18 mouse cellular contexts compared by ENCODE assay signal in the genomic region with DNA sequence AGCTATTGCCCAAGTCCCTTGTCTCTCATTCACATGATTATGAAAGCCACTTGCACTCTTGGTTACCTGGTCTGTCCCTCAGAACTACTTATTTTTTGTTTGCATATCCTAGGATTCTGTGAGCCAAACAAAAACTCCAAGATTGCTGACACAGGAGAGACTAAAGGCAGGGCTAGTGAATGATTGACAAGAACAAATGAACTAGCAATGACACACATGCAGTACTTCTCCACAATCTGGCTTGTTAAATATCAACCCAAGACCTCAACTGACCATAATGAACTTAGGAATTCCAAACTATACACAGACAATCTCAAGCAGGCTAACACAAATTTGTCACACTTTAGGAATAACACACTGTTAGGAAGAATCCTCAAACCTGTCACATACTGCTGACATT. TPM values are rescaled to one million over a fixed set of nuclear protein-coding genes. Genes with fewer than 3 reads are reported as not detected.
DNase-seq lines count a peak whose midpoint lies in the region; ATAC-seq and TF ChIP-seq lines count a peak whose summit lies in the region.
"Had no signal": no experiment of that assay in that cellular context is flagged by ENCODE, and none has a peak within 500 bp of the region (broad histone marks: within the 10 kb centered on the region; RNA-seq: fewer than 3 reads in every experiment).

No protein-coding gene starts in this region.

- no peak overlapping the region for H3K4me3 ChIP-seq in liver, embryonic 15.5 days (replicated peaks)
- no peak overlapping the region for H3K4me3 ChIP-seq in small intestine, adult 2 months (ENCODE audit: low read depth, low read length)
- H3K4me3 ChIP-seq: embryonic facial prominence, embryonic 10.5 days; forebrain, embryonic 13.5 days; gastrocnemius, adult 2 months; heart, embryonic 12.5 days; hindbrain, embryonic 10.5 days had no signal

- peak; percentile 56 for ATAC-seq in liver, embryonic 15.5 days (ENCODE audit: insufficient read depth)
- ATAC-seq: forebrain, embryonic 13.5 days; forebrain, postnatal 0 days had no signal

- peak; percentile 89 for DNase-seq in kidney, adult 9 months
- DNase-seq in kidney, postnatal 10 days = no peak
- DNase-seq in liver = no peak
- no peak for DNase-seq in urinary bladder, postnatal 4 days (ENCODE audit: low spot score in 2 of 2)
- DNase-seq: adrenal gland, adult 2 months; adrenal gland, postnatal 25 days; cerebellum, adult 2 months; cerebellum, postnatal 10 days; forebrain, postnatal 0 days; gastrocnemius, adult 2 months; gastrocnemius, postnatal 25 days had no signal

- H3K4me1 ChIP-seq in liver, embryonic 15.5 days (replicated peaks) = no peaks in the 10 kb centered on the region
- H3K4me1 ChIP-seq in small intestine, adult 2 months (ENCODE audit: control insufficient read depth, insufficient read depth, insufficient read length, low read length) = no peaks in the 10 kb centered on the region; the same call in 1 of the 2 replicates
- H3K4me1 ChIP-seq: embryonic facial prominence, embryonic 10.5 days; forebrain, embryonic 13.5 days; heart, embryonic 12.5 days; hindbrain, embryonic 10.5 days had no signal

- H3K36me3 ChIP-seq in liver, embryonic 15.5 days (replicated peaks) = no peaks in the 10 kb centered on the region
- no peaks in the 10 kb centered on the region for H3K36me3 ChIP-seq in small intestine, adult 2 months (ENCODE audit: control insufficient read depth, insufficient read depth, low read length)
- H3K36me3 ChIP-seq: embryonic facial prominence, embryonic 10.5 days; heart, embryonic 12.5 days; hindbrain, embryonic 10.5 days had no signal

- TF ChIP-seq POLR2A in small intestine, adult 2 months (IDR thresholded peaks at IDR 0.05; ENCODE audit: low read depth, low read length) = no peak

- TF ChIP-seq CTCF in small intestine, adult 2 months (IDR thresholded peaks at IDR 0.05; ENCODE audit: extremely low read depth, insufficient read length, insufficient replicate concordance, low read depth, low read length) = no peak

- H3K9me3 ChIP-seq in liver, embryonic 15.5 days (replicated peaks) = 0 out of 2 replicates have a peak, but pooled peaks cover 5% of the 10 kb centered on the region

- H3K27me3 ChIP-seq in liver, embryonic 15.5 days = no peaks in the 10 kb centered on the region
- H3K27me3 ChIP-seq in small intestine, adult 2 months (ENCODE audit: control insufficient read depth, insufficient read depth, low read length) = no peaks in the 10 kb centered on the region
- H3K27me3 ChIP-seq: forebrain, embryonic 13.5 days; heart, embryonic 12.5 days had no signal

- no peak overlapping the region for H3K4me2 ChIP-seq in liver, embryonic 15.5 days
- H3K4me2 ChIP-seq: forebrain, embryonic 13.5 days; heart, embryonic 12.5 days had no signal

- no peak overlapping the region for H3K27ac ChIP-seq in liver, embryonic 15.5 days (replicated peaks)
- H3K27ac ChIP-seq in small intestine, adult 2 months (ENCODE audit: insufficient read depth, low read depth, low read length) = peak overlapping the region; percentile 41; the same call in 1 of the 2 replicates
- H3K27ac ChIP-seq: embryonic facial prominence, embryonic 10.5 days; forebrain, embryonic 13.5 days; gastrocnemius, adult 2 months; hindbrain, embryonic 10.5 days had no signal

- H3K9ac ChIP-seq in liver, embryonic 15.5 days = no peak overlapping the region
- H3K9ac ChIP-seq: forebrain, embryonic 13.5 days; forebrain, postnatal 0 days; heart, embryonic 12.5 days had no signal

RNA-seq across cellular contexts. Expression of a gene that starts 32.0 kb away (rescaled TPM):
- polyA plus RNA-seq in liver, embryonic 15.5 days (2015; fragmentation: Nextera tagmentation; extraction: Ambion mirVana) = 31.7 and 33.3 TPM in 2 replicates
- 15.8 and 16.6 TPM in 2 replicates for polyA plus RNA-seq in small intestine, adult 2 months (2012; rRNA removed)
- polyA plus RNA-seq: cerebellum, adult 2 months; embryonic facial prominence, embryonic 10.5 days; embryonic facial prominence, embryonic 14.5 days; forebrain, embryonic 13.5 days; forebrain, postnatal 0 days; heart, embryonic 12.5 days; hindbrain, embryonic 10.5 days had no signal
